Mouse (Mus musculus): ENCODE measurements at regions not wholly inside any gene's neighbourhood (a gene's known extent, or its start where the extent isn't known, plus 50 kb on each side); places are given as distances from the start of the nearest gene placed in this dataset.

DNA sequence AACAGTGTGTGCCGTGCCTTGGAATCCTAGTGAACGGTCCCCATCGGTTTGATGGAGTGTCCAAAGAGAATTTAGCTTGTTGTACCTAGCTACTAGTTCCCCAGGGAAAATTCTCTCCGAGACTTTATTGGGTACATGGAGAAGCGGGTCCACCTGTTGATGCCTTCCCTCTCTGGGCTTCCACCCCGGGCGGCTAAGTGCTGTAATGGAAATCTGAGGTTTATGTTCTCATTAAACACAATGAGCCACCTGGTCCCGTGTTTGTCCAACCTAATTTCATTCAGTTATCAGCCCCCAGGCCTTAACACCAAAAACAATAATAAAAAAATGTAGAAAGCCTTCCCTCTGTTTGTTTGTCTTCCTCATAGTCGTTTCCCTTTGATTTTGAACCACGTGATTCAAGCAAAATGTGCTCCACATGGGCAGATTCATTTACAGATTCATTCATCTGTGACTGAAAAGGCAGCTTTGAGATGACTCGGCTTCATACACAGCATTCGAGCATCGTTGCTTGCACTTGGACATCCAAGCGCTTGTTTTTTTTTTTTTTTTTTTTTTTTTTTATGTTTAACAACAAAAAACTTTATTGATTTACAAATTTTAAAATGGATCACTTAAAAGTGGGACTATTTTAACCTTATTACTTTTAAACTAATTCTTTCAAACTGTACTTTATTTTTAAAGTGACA is 84.5 kb upstream of the Smim23 start:
- no peak for DNase-seq (ENCODE audit: low read depth, low spot score)

GRCm38 (mm10) chr11:32907520-32908233 is 83.3 kb upstream of the Smim23 start:
- no peak for DNase-seq (ENCODE audit: low read depth, low spot score)

- DNase-seq (ENCODE audit: low read depth, low spot score) = no peak
Observed at GRCm38 (mm10) chr11:32903970-32904369, 79.6 kb upstream of the Smim23 start.

GRCm38 (mm10) chr11:32903389-32903788 is 79.0 kb upstream of the Smim23 start:
- DNase-seq (ENCODE audit: low read depth, low spot score) = no peak

GRCm38 (mm10) chr11:32902923-32903322 is 78.5 kb upstream of the Smim23 start:
- no peak for DNase-seq (ENCODE audit: low read depth, low spot score)

GRCm38 (mm10) chr11:32900437-32900836 is 76.0 kb upstream of the Smim23 start:
- DNase-seq (ENCODE audit: low read depth, low spot score) = no peak

DNA sequence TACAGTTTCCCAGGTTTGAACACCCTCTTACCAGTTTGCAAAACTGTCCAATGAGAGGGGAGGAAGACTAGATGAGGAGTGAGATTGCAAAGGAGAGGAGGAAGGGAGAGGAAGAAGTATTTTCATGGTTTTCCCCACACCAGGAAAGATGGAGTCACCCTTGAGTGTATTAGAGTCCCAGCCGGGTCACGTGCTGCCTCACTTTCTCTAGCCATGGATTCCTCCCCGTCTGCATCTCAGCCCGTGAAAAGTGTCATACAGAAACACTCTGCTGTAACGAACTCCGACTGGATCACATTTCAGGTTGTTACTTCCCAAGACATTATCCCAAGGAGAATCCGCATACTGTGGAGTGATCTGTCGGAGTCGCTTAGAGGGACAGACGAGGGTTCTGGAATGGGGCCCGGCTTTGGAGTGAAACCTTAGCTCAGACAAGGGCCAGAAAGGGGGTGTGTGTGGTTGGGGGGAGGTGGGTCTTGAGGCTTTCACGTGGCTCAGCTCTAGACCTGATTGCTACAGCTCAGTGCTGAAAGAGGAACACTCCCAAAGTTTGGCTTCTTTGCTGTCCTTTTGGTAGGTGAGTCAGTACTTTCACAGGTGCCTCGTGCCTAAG is 75.3 kb upstream of the Smim23 start:
- DNase-seq (ENCODE audit: low read depth, low spot score) = no peak

DNA sequence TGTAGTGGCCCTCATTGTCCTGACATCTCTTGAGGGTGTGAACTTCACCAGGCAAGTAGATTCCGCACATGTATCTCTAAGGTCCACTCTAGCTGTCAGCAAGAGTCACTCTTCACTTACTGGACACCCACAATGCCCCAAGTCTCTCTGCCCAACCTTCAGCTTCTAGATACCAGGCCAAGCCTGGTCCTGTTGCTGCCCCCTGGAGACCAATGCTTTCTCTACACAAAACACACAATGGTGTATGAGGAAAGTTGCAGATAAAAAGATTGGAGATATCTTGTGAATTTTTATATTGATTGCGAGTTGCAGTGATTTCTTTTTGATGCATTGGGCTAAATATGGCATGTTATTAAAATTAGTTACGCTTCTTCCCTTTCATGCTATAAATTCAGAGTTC is 71.0 kb upstream of the Smim23 start:
- DNase-seq (ENCODE audit: low read depth, low spot score) = no peak

DNA sequence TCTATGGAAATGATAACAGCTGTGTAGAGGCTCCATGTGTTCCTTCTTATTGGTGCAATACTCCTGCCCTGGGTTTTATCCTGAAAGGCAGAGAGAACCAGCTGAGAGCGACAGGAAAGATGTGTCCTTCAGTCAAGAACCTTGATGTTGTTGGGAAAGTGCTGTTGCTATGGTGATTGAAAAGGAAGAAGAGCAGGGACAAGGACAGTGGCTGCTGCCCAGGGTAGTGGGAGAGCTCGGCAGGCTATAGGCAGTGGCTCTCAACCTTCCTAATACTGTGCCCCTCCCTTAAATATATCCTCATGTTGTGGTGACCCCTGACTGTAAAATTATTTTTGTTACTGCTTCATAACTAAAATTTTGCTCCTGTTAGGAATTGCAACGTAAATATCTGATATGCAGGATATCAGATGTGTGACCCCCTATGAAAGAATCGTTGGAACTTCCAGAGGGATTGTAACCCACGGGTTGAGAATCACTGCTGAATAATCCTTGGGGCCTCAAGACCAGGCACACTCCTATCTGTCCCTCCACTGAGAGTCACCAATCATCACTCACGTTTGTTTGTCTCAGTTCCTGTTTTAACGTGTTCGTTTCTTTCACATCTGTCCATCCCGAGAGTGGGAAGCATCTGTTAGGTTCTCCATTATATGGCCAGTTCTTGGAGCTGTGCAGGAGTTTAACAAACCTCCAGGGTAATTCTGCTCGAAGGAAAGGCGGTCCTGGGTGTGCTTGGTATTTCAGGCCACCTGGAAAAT is 68.9 kb upstream of the Smim23 start:
- no peak for DNase-seq (ENCODE audit: low read depth, low spot score)

GRCm38 (mm10) chr11:32892496-32892895 is 68.1 kb upstream of the Smim23 start:
- DNase-seq (ENCODE audit: low read depth, low spot score) = no peak

GRCm38 (mm10) chr11:32889248-32889647 is 64.8 kb upstream of the Smim23 start:
- no peak for DNase-seq (ENCODE audit: low read depth, low spot score)

GRCm38 (mm10) chr11:32884744-32885143 is 60.3 kb upstream of the Smim23 start:
- no peak for DNase-seq (ENCODE audit: low read depth, low spot score)

GRCm38 (mm10) chr11:32883062-32883852 is 58.9 kb upstream of the Smim23 start:
- DNase-seq (ENCODE audit: low read depth, low spot score) = no peak

DNA sequence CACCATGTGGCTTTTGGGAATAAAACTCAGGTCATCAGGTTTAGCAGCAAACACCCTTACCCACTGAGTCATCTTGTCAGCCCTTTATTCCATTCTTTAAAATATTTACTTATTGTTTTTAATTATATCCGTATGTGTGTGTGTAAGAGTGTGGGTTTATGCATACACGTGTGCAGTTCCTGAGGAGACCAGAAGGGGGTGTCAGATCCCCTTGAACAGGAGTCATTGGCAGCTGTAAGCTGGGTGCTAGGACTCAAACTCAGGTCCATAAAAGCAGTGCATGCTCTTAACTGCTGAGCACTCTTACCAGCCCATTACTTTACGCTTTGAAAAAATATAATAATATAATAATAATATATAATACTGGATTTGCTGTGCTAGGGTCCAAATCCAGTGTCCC is 54.6 kb upstream of the Smim23 start:
- no peak for DNase-seq (ENCODE audit: low read depth, low spot score)

All from CD4-positive helper T cell, adult 2 months (primary cell).